Mouse (Mus musculus) limb, embryonic 14.5 days (tissue): ENCODE measurements at regions not wholly inside any gene's neighbourhood (a gene's known extent, or its start where the extent isn't known, plus 50 kb on each side); places are given as distances from the start of the nearest gene placed in this dataset.

Experiments
- ATAC-seq: fragments of 200-750 bp; cut with Nextera tagmentation; 2 replicates; pipeline ENCODE4 v1.8.0; 2017; ENCODE audit warnings: low read depth, moderate number of reproducible peaks, moderate TSS enrichment; ENCODE audit not compliant: low FRiP score
- DNase-seq: peaks from one replicate; pipeline ENCODE4 v3.0.0-alpha.2; 2015; ENCODE audit warnings: low spot score
- H3K27ac ChIP-seq: fragments of 300-500 bp; sonication (generic); replicated peaks from 2 replicates; pipeline ENCODE4 v1.5.1; 2014; ENCODE audit warnings: low read depth, mild to moderate bottlenecking, low read length, moderate library complexity, mixed read lengths
- H3K27me3 ChIP-seq: fragments of 300-500 bp; sonication (generic); 2 replicates; pipeline ENCODE4 v1.6.1; 2014; ENCODE audit warnings: low read length, mixed read lengths; ENCODE audit not compliant: control insufficient read depth, insufficient read depth
- H3K36me3 ChIP-seq: fragments of 300-500 bp; sonication (generic); 2 replicates; pipeline ENCODE4 v1.6.1; 2014; ENCODE audit warnings: mild to moderate bottlenecking, low read length, moderate library complexity, mixed read lengths; ENCODE audit not compliant: control insufficient read depth, insufficient read depth
- H3K4me1 ChIP-seq: fragments of 300-500 bp; sonication (generic); 2 replicates; pipeline ENCODE4 v1.6.1; 2014; ENCODE audit warnings: antibody characterized with exemption, low read length, mixed read lengths; ENCODE audit not compliant: control insufficient read depth, insufficient read depth
- H3K4me2 ChIP-seq: fragments of 300-500 bp; sonication (generic); replicated peaks from 2 replicates; pipeline ENCODE4 v1.6.1; 2014; ENCODE audit warnings: low read depth, mild to moderate bottlenecking, low read length, moderate library complexity; ENCODE audit not compliant: severe bottlenecking
- H3K4me3 ChIP-seq: fragments of 300-500 bp; sonication (generic); replicated peaks from 2 replicates; pipeline ENCODE4 v1.5.1; 2014; ENCODE audit warnings: low read length
- H3K9ac ChIP-seq: fragments of 300-500 bp; sonication (generic); 2 replicates; pipeline ENCODE4 v1.6.1; 2014; ENCODE audit warnings: mild to moderate bottlenecking, low read depth, low read length, moderate library complexity; ENCODE audit not compliant: severe bottlenecking
- H3K9me3 ChIP-seq: fragments of 300-500 bp; sonication (generic); 2 replicates; pipeline ENCODE4 v1.6.1; 2016; ENCODE audit warnings: low read length; ENCODE audit not compliant: control insufficient read depth
- POLR2A ChIP-seq: fragments of 200-500 bp; IDR thresholded peaks from 2 replicates; pipeline ENCODE4 v1.8.0; 2012; ENCODE audit warnings: inconsistent platforms, mild to moderate bottlenecking, moderate library complexity, borderline replicate concordance; ENCODE audit not compliant: insufficient read depth, insufficient read length; ENCODE audit errors: extremely low read depth
- WGBS: fragments of 180-500 bp; shearing (Covaris S2); extraction: QIAGEN DNeasy Blood & Tissue Kit; methylation state at CpG from one replicate; pipeline ENCODE4 v1.1.7; 2014; 5-methylcytosine and 5-hydroxymethylcytosine counted together

DNA sequence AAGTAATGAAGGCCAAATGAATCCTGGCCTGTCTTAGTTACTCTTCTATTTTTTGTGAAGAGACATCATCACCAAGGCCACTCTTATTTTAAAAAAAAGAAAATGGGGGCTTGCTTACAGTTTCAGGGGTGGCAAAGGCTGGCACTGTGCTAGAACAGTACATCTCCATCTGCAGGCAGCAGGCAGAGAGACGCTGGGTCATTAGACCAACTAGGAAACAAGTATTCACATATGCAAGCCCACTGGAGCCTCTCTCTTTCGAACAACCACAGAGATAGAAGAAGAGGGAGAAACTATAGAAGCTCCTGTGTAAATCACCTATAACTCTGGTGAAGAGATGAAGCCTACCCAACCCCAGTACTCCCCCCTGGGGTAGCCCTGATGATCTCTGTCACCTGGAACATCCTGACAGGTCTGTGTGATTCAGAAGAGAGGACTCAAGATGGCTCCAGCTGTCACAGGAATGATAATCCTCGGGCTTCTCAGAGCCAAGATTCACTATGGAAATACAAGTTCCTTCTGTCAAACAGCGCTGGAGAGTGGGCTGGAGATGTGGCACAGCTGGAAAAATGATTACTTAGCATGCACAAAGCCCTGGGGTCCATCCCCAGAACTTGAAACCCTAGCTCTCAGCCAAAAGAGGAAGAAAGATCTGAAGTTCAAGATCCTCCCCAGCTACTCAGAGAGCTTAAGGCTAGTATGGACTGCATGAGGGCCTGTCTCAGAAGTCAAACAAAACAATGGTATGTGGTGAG is 395.8 kb downstream of the Actr3 start:
- 54% methylated on average over 4 of the region's 4 CpGs for WGBS
- ATAC-seq = 0 out of 2 replicates have a peak, but pooled peaks have one; percentile 34
- Histone ChIP-seq H3K4me3 (no peak overlapping the region), H3K27me3 (no peaks in the 10 kb centered on the region), H3K9ac (no peak overlapping the region), H3K4me1 (no peaks in the 10 kb centered on the region), H3K4me2 (no peak overlapping the region), H3K9me3 (no peaks in the 10 kb centered on the region), H3K36me3 (no peaks in the 10 kb centered on the region), H3K27ac (no peak overlapping the region)
- TF ChIP-seq POLR2A = no peak
- DNase-seq = peak; percentile 57

DNA sequence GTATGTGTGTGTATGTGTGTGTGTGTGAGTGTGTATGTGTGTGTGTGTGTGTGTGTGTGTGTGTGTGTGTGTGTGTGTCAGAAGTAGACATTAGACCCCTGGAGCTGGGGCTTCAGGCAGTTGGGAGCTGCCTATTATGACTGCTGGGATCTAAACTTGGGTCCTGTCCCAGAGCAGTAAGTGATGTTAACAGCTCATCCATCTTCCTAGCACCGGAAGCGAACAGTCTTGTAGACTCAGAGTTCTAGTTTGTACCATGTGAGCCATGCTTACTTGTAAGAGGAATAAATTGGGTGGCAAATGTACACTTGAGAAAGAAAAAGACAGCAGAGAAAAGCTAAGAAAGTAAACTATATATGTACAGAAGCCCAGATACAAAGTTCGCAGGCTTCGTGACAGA is 422.2 kb downstream of the Actr3 start:
- H3K4me3 ChIP-seq = no peak overlapping the region
- ATAC-seq = no peak
- no peaks in the 10 kb centered on the region for H3K9me3 ChIP-seq
- no peak overlapping the region for H3K9ac ChIP-seq
- H3K4me1 ChIP-seq = no peaks in the 10 kb centered on the region
- 87% methylated on average over 4 of the region's 4 CpGs for WGBS
- H3K27ac ChIP-seq = no peak overlapping the region
- no peaks in the 10 kb centered on the region for H3K36me3 ChIP-seq
- DNase-seq = no peak
- no peak overlapping the region for H3K4me2 ChIP-seq
- no peak for TF ChIP-seq POLR2A
- no peaks in the 10 kb centered on the region for H3K27me3 ChIP-seq

DNA sequence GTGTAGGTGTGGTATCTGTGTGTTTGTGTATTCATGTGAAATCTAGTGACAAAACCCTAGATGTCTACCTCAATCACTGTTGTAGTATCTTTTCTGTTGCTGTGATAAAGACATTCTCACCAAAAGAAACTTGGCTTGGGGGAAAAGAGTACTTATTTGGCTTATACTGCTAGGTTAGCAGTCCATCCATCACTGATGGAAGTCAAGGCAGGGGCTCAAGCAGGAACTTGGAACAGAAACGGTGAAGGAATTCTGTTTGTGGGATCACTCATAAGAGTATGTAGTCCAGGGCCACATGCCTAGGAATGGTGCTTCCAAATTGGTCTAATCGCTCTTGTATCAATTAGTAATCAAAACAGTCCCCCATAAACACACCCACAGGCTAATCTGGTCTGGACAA is 423.6 kb downstream of the Actr3 start:
- Histone ChIP-seq H3K4me3 (no peak overlapping the region), H3K27me3 (no peaks in the 10 kb centered on the region), H3K4me2 (no peak overlapping the region), H3K9ac (no peak overlapping the region), H3K27ac (no peak overlapping the region), H3K9me3 (no peaks in the 10 kb centered on the region), H3K36me3 (no peaks in the 10 kb centered on the region), H3K4me1 (no peaks in the 10 kb centered on the region)
- no peak for TF ChIP-seq POLR2A
- 74% methylated on average over 2 of the region's 2 CpGs for WGBS
- DNase-seq (no peak), ATAC-seq (no peak)

DNA sequence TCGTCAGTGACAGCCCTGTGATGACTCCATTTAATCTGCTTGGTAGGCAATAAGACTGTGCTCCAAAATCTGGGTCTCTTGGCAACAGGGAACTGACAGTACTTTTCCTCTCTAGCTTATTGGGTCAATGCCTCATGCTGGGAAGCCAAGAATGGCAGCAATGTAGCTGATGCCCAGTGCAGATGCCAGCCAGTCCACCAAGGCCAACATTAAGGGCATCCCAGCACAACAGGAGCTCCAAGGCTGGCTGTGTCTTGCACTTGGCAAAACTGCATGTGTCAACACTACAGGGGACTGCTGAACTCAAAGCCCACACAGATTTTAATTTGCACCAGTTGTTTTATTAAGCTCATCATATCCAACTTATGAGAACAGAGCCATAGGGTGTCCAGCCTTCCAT is 437.9 kb downstream of the Actr3 start:
- ATAC-seq (no peak), DNase-seq (no peak)
- Histone ChIP-seq H3K36me3 (no peaks in the 10 kb centered on the region), H3K9me3 (no peaks in the 10 kb centered on the region), H3K4me2 (no peak overlapping the region), H3K9ac (no peak overlapping the region), H3K27me3 (no peaks in the 10 kb centered on the region), H3K27ac (no peak overlapping the region), H3K4me3 (no peak overlapping the region), H3K4me1 (no peaks in the 10 kb centered on the region)
- WGBS = 43% methylated on average over 1 of the region's 1 CpGs
- no peak for TF ChIP-seq POLR2A

DNA sequence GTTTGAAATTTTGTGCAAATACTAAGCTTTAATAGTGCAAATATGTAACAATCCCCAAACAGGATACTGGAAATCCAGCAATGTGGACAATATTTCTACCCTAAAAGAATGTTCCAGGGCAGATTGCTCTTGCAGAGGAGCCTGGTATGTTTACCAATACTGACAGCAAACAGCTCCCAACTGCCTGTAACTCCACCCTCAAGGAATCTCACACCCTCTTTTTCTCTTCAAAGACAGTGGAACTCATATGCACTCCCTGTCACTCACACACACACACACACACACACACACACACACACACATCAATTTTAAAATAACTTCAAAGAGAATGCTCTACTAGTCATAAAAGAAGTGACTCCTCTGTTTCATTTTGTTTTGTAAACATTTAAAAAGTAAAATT is 484.7 kb downstream of the Actr3 start:
- DNase-seq = no peak
- no peaks in the 10 kb centered on the region for H3K4me1 ChIP-seq

More for the DNA sequence above, 484.7 kb downstream of the Actr3 start:
- no peak overlapping the region for H3K27ac ChIP-seq
- no peaks in the 10 kb centered on the region for H3K36me3 ChIP-seq
- no peaks in the 10 kb centered on the region for H3K9me3 ChIP-seq
- TF ChIP-seq POLR2A = no peak
- H3K4me2 ChIP-seq = no peak overlapping the region
- H3K4me3 ChIP-seq = no peak overlapping the region
- H3K27me3 ChIP-seq = no peaks in the 10 kb centered on the region
- no peak overlapping the region for H3K9ac ChIP-seq
- ATAC-seq = no peak
